Mouse (Mus musculus): ENCODE measurements around the gene Tmem256. TPM values are rescaled to one million over a fixed set of nuclear protein-coding genes. Genes with fewer than 3 reads are reported as not detected.

Tmem256 gene
- total RNA-seq, 4 experiments from 2014 or later = 143 to 214 (median 181) TPM

DNA sequence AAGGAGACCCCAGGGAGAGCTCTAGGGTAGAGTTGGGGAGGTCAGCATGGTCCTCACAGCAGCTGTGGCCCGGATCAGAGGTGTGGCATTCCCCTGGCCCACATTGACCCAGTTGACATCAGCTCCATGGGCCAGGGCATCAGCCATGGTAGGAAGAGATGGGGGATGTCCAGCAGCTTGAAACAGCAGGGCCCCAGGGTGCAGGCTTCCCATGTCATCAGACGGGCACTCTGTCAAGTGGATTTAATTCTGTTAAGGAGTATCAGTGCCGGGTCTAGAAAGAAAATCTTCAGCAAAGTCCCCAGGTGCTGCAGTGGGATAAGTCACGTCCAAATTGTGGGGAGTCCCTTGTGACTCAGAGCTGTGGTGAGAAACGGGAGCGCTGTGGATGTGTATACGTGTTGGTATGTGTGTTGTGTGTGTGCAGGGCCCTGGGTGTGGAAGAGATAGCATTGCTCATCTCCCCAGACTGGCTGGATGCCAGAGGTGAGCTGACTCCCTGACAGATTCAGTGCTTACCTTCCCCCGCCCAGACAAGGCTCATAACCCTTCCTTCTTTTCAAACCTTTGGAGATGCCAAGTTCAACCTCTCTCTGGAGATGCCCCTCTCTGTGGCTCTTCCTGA lies 45.3 kb downstream of the Tmem256 start:
- no peak for DNase-seq (ENCODE audit: low spot score in 2 of 2)

DNA sequence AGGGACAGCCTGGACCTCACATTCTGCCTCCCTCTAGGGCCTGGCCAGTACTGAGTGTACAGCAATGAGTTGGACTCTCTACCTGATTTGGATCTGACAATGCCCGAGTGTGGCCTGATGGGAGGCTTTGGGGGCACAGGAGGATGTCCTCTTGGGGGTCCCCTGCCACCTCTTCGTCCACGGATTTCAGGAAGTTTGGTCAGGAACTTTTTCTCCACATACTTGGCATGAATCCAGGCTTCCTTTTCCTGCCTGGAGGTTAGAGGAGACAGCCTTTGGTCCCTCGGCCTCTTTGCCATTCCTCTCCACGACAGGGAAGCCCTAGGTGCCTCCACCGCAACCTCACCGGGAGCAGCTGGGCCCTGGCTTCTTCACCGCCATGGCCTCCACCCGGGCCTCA lies 45.9 kb downstream of the Tmem256 start:
- no peak for DNase-seq (ENCODE audit: low spot score in 2 of 2)

DNA sequence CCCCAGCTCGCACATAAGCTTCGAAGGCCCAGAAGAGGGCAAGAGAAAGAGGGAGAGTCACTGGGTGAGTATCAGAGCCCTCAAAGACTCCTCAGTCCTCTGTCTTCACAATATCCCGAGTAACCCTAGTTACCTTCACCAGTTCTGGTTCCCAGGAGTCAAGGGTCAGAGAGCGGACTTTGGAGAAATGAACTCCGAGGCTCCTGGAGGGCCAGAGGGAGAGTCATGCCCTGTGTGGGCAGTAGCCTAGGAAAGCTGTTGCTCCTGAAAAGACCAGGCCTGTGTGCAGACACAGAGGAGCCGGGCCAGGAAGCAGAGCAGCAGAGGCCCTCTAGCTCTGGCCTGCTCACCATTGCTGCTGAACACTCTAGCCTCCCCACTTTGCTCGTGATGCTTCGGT lies 46.3 kb downstream of the Tmem256 start:
- no peak for DNase-seq (ENCODE audit: low spot score in 2 of 2)

DNA sequence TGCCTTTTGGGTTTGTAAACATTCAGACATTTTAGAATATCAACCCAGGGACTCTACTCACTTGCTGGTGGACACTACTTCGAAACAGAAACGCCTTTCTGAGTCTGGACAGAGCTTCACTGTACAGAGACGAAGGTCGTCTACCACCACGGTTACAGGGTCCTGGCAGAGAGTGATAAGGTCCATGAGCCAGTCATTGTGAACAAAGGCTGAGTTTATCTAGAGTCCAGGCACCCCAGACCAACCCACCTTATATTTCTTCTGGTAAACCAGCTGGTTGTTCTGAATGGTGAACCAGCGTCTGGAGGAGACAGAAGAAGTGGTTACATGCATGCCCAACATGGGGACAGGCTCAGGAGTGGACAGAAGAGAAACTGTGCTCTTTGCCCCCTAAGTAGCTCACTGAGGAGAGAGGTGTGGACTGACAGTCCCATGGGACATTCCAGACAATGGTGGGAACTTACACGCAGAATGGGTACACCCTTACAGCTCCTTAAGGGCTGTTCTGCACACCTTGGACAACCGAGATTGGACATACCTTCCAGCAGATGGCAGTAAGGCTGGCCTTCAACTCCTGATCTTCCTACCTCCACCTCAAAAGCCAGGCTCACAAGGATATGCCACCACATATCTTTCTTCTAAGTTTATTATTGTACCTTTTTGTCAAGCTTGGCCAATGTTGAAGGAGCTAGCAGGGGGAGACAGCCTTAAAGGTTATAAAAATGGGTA lies 48.8 kb downstream of the Tmem256 start:
- DNase-seq (ENCODE audit: low spot score in 2 of 2) = no peak

Small RNA genes lying within 50 kb of the gene (microRNA-seq; reads per million reads assigned to microRNA genes)
- not detected for gene Mir6924

Other genes with a start within 250 kb of the Tmem256 start
- 100 to 1,000 TPM; 333 to 372 (median 353) TPM for gene Atp1b2, start 232.6 kb upstream of the Tmem256 start, total RNA-seq (2022)
- not detected for gene Shbg, start 220.6 kb upstream of the Tmem256 start, total RNA-seq (2022)
- 1 to 10 TPM; 1.4 to 3.8 (median 2.7) TPM for gene Sat2, start 216.5 kb upstream of the Tmem256 start, total RNA-seq (2022)
- gene Fxr2, start 205.5 kb upstream of the Tmem256 start, total RNA-seq (2022) = 100 to 1,000 TPM; 104 to 114 (median 108) TPM
- gene Sox15, start 183.2 kb upstream of the Tmem256 start, total RNA-seq (2022) = not detected
- 1 to 10 TPM; 7.3 to 8.8 (median 8.3) TPM for gene Mpdu1, start 175.9 kb upstream of the Tmem256 start, total RNA-seq (2022)
- 1 to 10 TPM in 3 of 4 experiments, under 1 TPM in 1; 0.73 to 3.7 (median 1.4) TPM for gene Cd68, start 172.4 kb upstream of the Tmem256 start, total RNA-seq (2022)
- 100 to 1,000 TPM in 1 of 4 experiments, 10 to 100 TPM in 3; 81.9 to 109 (median 91.5) TPM for gene Eif4a1, start 166.1 kb upstream of the Tmem256 start, total RNA-seq (2022)
- 10 to 100 TPM; 25.7 to 29.4 (median 28.3) TPM for gene Senp3, start 156.4 kb upstream of the Tmem256 start, total RNA-seq (2022)
- gene Tnfsf13, start 152.7 kb upstream of the Tmem256 start, total RNA-seq (2022) = under 1 TPM in 3 of 4 experiments, not detected in 1; 0.48 to 0.56 (median 0.54) TPM
- gene Tnfsf12, start 142.7 kb upstream of the Tmem256 start, total RNA-seq (2022) = 1 to 10 TPM; 6.0 to 9.0 (median 7.1) TPM
- gene Tnfsfm13, start 142.4 kb upstream of the Tmem256 start, total RNA-seq (2022) = 1 to 10 TPM; 1.3 to 1.7 (median 1.6) TPM
- 10 to 100 TPM; 27.8 to 38.4 (median 35.3) TPM for gene Polr2a, start 79.9 kb upstream of the Tmem256 start, total RNA-seq (2022)
- not detected for gene Slc35g3, start 76.5 kb upstream of the Tmem256 start, total RNA-seq (2022)
- gene Zbtb4, start 72.6 kb upstream of the Tmem256 start, total RNA-seq (2022) = 10 to 100 TPM; 35.6 to 40.3 (median 38.5) TPM
- gene Chrnb1, start 42.6 kb upstream of the Tmem256 start, total RNA-seq (2022) = 10 to 100 TPM; 25.2 to 33.8 (median 28.9) TPM
- 1 to 10 TPM; 2.5 to 5.8 (median 4.0) TPM for gene Fgf11, start 36.7 kb upstream of the Tmem256 start, total RNA-seq (2022)
- gene Tmem102, start 32.9 kb upstream of the Tmem256 start, total RNA-seq (2022) = under 1 TPM; 0.17 to 0.31 (median 0.24) TPM
- not detected for gene Gm39566, start 23.2 kb upstream of the Tmem256 start, total RNA-seq (2022)
- gene Spem2, start 20.0 kb upstream of the Tmem256 start, total RNA-seq (2022) = not detected
- not detected for gene Spem1, start 16.3 kb upstream of the Tmem256 start, total RNA-seq (2022)
- 1 to 10 TPM; 1.3 to 2.4 (median 1.7) TPM for gene Nlgn2, start 730 bp upstream of the Tmem256 start, total RNA-seq (2022)
- 10 to 100 TPM in 2 of 4 experiments, 1 to 10 TPM in 2; 8.7 to 10.6 (median 9.4) TPM for gene Plscr3, start 7.9 kb downstream of the Tmem256 start, total RNA-seq (2022)
- gene Tnk1, start 20.2 kb downstream of the Tmem256 start, total RNA-seq (2022) = under 1 TPM in 1 of 4 experiments, not detected in 3; 0.31 TPM
- not detected for gene Tmem95, start 39.5 kb downstream of the Tmem256 start, total RNA-seq (2022)
- 1 to 10 TPM in 2 of 4 experiments, under 1 TPM in 2; 0.97 to 1.3 (median 1.1) TPM for gene Kctd11, start 42.9 kb downstream of the Tmem256 start, total RNA-seq (2022)
- gene Acap1, start 57.0 kb downstream of the Tmem256 start, total RNA-seq (2022) = under 1 TPM in 3 of 4 experiments, not detected in 1; 0.15 to 0.21 (median 0.19) TPM
- gene 2810408A11Rik, start 62.5 kb downstream of the Tmem256 start, total RNA-seq (2022) = 1 to 10 TPM in 1 of 4 experiments, under 1 TPM in 3; 0.22 to 1.1 (median 0.57) TPM
- gene Neurl4, start 62.6 kb downstream of the Tmem256 start, total RNA-seq (2022) = 10 to 100 TPM; 21.6 to 31.3 (median 25.5) TPM
- gene Gps2, start 75.4 kb downstream of the Tmem256 start, total RNA-seq (2022) = 10 to 100 TPM; 38.6 to 53.2 (median 50.3) TPM
- 100 to 1,000 TPM; 443 to 477 (median 467) TPM for gene Eif5a, start 83.4 kb downstream of the Tmem256 start, total RNA-seq (2022)
- gene Ybx2, start 97.3 kb downstream of the Tmem256 start, total RNA-seq (2022) = 10 to 100 TPM in 1 of 4 experiments, 1 to 10 TPM in 3; 8.5 to 11.4 (median 9.2) TPM
- gene Slc2a4, start 109.7 kb downstream of the Tmem256 start, total RNA-seq (2022) = 100 to 1,000 TPM; 397 to 490 (median 424) TPM
- gene Cldn7, start 126.3 kb downstream of the Tmem256 start, total RNA-seq (2022) = not detected
- 100 to 1,000 TPM; 266 to 308 (median 283) TPM for gene Ctdnep1, start 142.6 kb downstream of the Tmem256 start, total RNA-seq (2022)
- 10 to 100 TPM; 38.8 to 40.8 (median 39.4) TPM for gene Elp5, start 144.0 kb downstream of the Tmem256 start, total RNA-seq (2022)
- gene Gabarap, start 152.6 kb downstream of the Tmem256 start, total RNA-seq (2022) = 100 to 1,000 TPM; 186 to 216 (median 214) TPM
- 10 to 100 TPM; 20.5 to 28.5 (median 23.0) TPM for gene Phf23, start 157.3 kb downstream of the Tmem256 start, total RNA-seq (2022)
- 1 to 10 TPM; 3.8 to 5.2 (median 4.5) TPM for gene Dvl2, start 162.1 kb downstream of the Tmem256 start, total RNA-seq (2022)
- 100 to 1,000 TPM; 288 to 338 (median 299) TPM for gene Acadvl, start 176.9 kb downstream of the Tmem256 start, total RNA-seq (2022)
- 1 to 10 TPM; 3.3 to 6.9 (median 4.2) TPM for gene Dlg4, start 178.4 kb downstream of the Tmem256 start, total RNA-seq (2022)
- gene Asgr1, start 215.6 kb downstream of the Tmem256 start, total RNA-seq (2022) = not detected